Mouse (Mus musculus) olfactory bulb, adult 2 months (tissue): ENCODE results near the gene Nudcd3.

Experiments used
- CTCF ChIP-seq: fragments of 200-500 bp; IDR thresholded peaks from 2 replicates; pipeline ENCODE4 v1.5.1; 2012; ENCODE audit warnings: low read depth, mild to moderate bottlenecking, low read length, moderate library complexity; ENCODE audit not compliant: insufficient read depth
- POLR2A ChIP-seq: fragments of 200-500 bp; IDR thresholded peaks from 2 replicates; pipeline ENCODE4 v1.6.1; 2012; ENCODE audit warnings: mild to moderate bottlenecking, low read depth, low read length, moderate library complexity; ENCODE audit not compliant: insufficient read depth

DNA sequence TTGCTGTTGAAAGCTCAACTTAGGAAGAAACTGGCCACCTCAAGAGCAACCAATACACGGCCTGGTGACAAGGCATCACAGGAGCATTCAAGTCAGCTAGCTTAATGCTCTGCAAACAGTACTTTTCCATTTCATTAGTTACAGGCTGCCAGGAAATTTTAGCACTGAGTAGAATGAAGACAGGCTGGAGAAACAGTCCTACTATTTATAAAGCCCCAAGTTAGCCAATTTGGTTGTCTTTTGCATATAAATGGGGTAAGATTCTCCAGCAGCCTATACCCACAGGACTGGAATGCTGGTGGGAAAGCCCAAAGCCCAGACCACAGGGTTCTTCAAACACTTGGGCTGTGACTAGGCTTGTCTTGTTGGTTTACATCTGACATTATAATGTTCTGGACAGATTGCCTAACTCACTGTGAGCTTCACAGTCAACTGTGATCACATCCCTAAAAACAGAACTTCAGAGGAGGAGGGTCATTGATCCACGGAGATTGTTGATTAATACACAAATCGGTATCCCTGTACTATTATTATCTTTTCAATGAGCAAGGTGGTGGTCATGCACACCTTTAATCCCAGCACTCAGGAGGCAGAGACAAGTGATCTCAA, 39.4 kb downstream of the Nudcd3 start:
- no peak for TF ChIP-seq CTCF
- no peak for TF ChIP-seq POLR2A
